Mouse (Mus musculus) spleen, embryonic (tissue): ENCODE measurements at regions not wholly inside any gene's neighbourhood (a gene's known extent, or its start where the extent isn't known, plus 50 kb on each side); places are given as distances from the start of the nearest gene placed in this dataset.

Experiments used
- CTCF ChIA-PET: fragments of 350-600 bp; sonication (Branson Sonifier 250); formaldehyde crosslinking; loops from one replicate; lab custom pipeline; 2022; lab: Charles Lee

GRCm38 (mm10) chr2:9589200-9589599 lies 291.9 kb upstream of the 4930412O13Rik start:
- CTCF ChIA-PET, result no interaction called here

- CTCF ChIA-PET, result no interaction called here
Observed at GRCm38 (mm10) chr2:9592531-9592930, 288.5 kb upstream of the 4930412O13Rik start.

GRCm38 (mm10) chr2:9593931-9594330 lies 287.1 kb upstream of the 4930412O13Rik start:
- CTCF ChIA-PET, result no interaction called here

- CTCF ChIA-PET, result no interaction called here
Observed at GRCm38 (mm10) chr2:9595236-9595850, 285.7 kb upstream of the 4930412O13Rik start.

- CTCF ChIA-PET, result no interaction called here
Observed at GRCm38 (mm10) chr2:9596135-9596534, 284.9 kb upstream of the 4930412O13Rik start.

- CTCF ChIA-PET, result no interaction called here
Observed at GRCm38 (mm10) chr2:9604984-9605383, 276.1 kb upstream of the 4930412O13Rik start.

GRCm38 (mm10) chr2:9607547-9607946 lies 273.5 kb upstream of the 4930412O13Rik start:
- CTCF ChIA-PET, result no interaction called here

- CTCF ChIA-PET, result no interaction called here
Observed at GRCm38 (mm10) chr2:9614415-9614814, 266.6 kb upstream of the 4930412O13Rik start.

GRCm38 (mm10) chr2:9616292-9616691 lies 264.8 kb upstream of the 4930412O13Rik start:
- CTCF ChIA-PET, result no interaction called here

GRCm38 (mm10) chr2:9620303-9621244 lies 260.5 kb upstream of the 4930412O13Rik start:
- CTCF ChIA-PET, result no interaction called here

- CTCF ChIA-PET, result interaction anchor here (1.3 kb wide), 1 partner anchor 13 kb away, joined by 3 read pairs; no protein-coding TSS in a partner anchor
Observed at GRCm38 (mm10) chr2:9623702-9624101, 257.4 kb upstream of the 4930412O13Rik start.

GRCm38 (mm10) chr2:9628026-9628425 lies 253.0 kb upstream of the 4930412O13Rik start:
- CTCF ChIA-PET, result no interaction called here

- CTCF ChIA-PET, result no interaction called here
Observed at GRCm38 (mm10) chr2:9632719-9633446, 248.2 kb upstream of the 4930412O13Rik start.

GRCm38 (mm10) chr2:9639262-9639661 lies 241.8 kb upstream of the 4930412O13Rik start:
- CTCF ChIA-PET, result no interaction called here

- CTCF ChIA-PET, result no interaction called here
Observed at GRCm38 (mm10) chr2:9641629-9642028, 239.4 kb upstream of the 4930412O13Rik start.

- CTCF ChIA-PET, result no interaction called here
Observed at GRCm38 (mm10) chr2:9642411-9642810, 238.6 kb upstream of the 4930412O13Rik start.

- CTCF ChIA-PET, result no interaction called here
Observed at GRCm38 (mm10) chr2:9646466-9646865, 234.6 kb upstream of the 4930412O13Rik start.

GRCm38 (mm10) chr2:9646963-9647362 lies 234.1 kb upstream of the 4930412O13Rik start:
- CTCF ChIA-PET, result no interaction called here

GRCm38 (mm10) chr2:9650082-9650481 lies 231.0 kb upstream of the 4930412O13Rik start:
- CTCF ChIA-PET, result no interaction called here

- CTCF ChIA-PET, result no interaction called here
Observed at GRCm38 (mm10) chr2:9658880-9659279, 222.2 kb upstream of the 4930412O13Rik start.

GRCm38 (mm10) chr2:9669621-9670020 lies 211.4 kb upstream of the 4930412O13Rik start:
- CTCF ChIA-PET, result no interaction called here

- CTCF ChIA-PET, result no interaction called here
Observed at GRCm38 (mm10) chr2:9681691-9682152, 199.3 kb upstream of the 4930412O13Rik start.
